ENCODE assay signal across 7 mouse cellular contexts in the genomic region with DNA sequence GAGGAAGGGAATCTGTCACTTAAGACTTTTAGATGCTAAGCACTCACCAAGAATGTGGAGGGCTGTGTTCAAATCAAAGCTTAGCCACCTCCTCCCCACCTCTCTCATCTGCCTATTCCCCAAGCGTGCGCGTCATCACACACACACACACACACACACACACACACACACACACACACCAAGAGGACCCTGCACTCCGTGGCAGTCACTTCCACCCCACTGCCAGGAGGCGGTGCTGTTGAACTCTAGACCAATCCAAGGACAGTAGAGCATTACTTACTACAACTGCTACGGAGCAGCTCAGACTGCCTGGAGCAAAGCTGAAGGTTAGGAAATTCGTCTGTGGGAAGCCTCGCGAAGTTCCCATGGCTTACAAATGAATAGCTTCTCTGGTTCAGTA. TPM values are rescaled to one million over a fixed set of nuclear protein-coding genes. Genes with fewer than 3 reads are reported as not detected.
A peak's percentile ranks its signal among the peaks of the same experiment; 100 is the strongest.
DNase-seq lines count a peak whose midpoint lies in the region; ATAC-seq lines count a peak whose summit lies in the region.

No protein-coding gene starts in this region.

- peaks cover 39% of the 10 kb centered on the region for H3K27me3 ChIP-seq in embryonic facial prominence, embryonic 15.5 days
- peaks cover 16% of the 10 kb centered on the region for H3K27me3 ChIP-seq in heart, embryonic 11.5 days (ENCODE audit: control insufficient read depth, insufficient read depth, low read length)
- H3K27me3 ChIP-seq in kidney, embryonic 15.5 days = peaks cover 45% of the 10 kb centered on the region
- H3K27me3 ChIP-seq in liver, embryonic 12.5 days (replicated peaks) = peaks cover 42% of the 10 kb centered on the region

- peak; percentile 83 for DNase-seq in adrenal gland, postnatal 25 days
- peak; percentile 84 to 85 for DNase-seq in spleen, postnatal 36 days (ENCODE audit: low spot score in 2 of 2)

- H3K27ac ChIP-seq in embryonic facial prominence, embryonic 15.5 days (replicated peaks) = no peak overlapping the region
- no peak overlapping the region for H3K27ac ChIP-seq in heart, embryonic 11.5 days (ENCODE audit: low read depth, low read length)
- H3K27ac ChIP-seq in kidney, embryonic 15.5 days = no peak overlapping the region
- no peak overlapping the region for H3K27ac ChIP-seq in liver, embryonic 12.5 days

- H3K4me2 ChIP-seq in embryonic facial prominence, embryonic 15.5 days (replicated peaks) = no peak overlapping the region
- peak overlapping the region; percentile 85 for H3K4me2 ChIP-seq in heart, embryonic 11.5 days
- H3K4me2 ChIP-seq in kidney, embryonic 15.5 days = 0 out of 2 replicates have a peak overlapping the region, but pooled peaks have one; percentile 84
- peak overlapping the region; percentile 68; the same call in 1 of the 2 replicates for H3K4me2 ChIP-seq in liver, embryonic 12.5 days

- no peak overlapping the region for H3K9ac ChIP-seq in embryonic facial prominence, embryonic 15.5 days
- H3K9ac ChIP-seq in heart, embryonic 11.5 days (ENCODE audit: low read depth, low read length) = no peak overlapping the region
- H3K9ac ChIP-seq in kidney, embryonic 15.5 days = no peak overlapping the region
- no peak overlapping the region for H3K9ac ChIP-seq in liver, embryonic 12.5 days

- 13% methylated on average over 9 of the region's 9 CpGs for WGBS in embryonic facial prominence, embryonic 15.5 days
- WGBS in heart, embryonic 11.5 days (ENCODE audit: insufficient replicate concordance) = 17% methylated on average over 9 of the region's 9 CpGs
- 25% methylated on average over 9 of the region's 9 CpGs for WGBS in kidney, embryonic 15.5 days
- WGBS in liver, embryonic 12.5 days (ENCODE audit: insufficient replicate concordance) = 21% methylated on average over 9 of the region's 9 CpGs

- H3K4me1 ChIP-seq in embryonic facial prominence, embryonic 15.5 days = peaks cover 31% of the 10 kb centered on the region
- peaks cover 8% of the 10 kb centered on the region for H3K4me1 ChIP-seq in heart, embryonic 11.5 days (ENCODE audit: control insufficient read depth, insufficient read depth, low read length)
- peaks cover 33% of the 10 kb centered on the region for H3K4me1 ChIP-seq in kidney, embryonic 15.5 days
- peaks cover 25% of the 10 kb centered on the region for H3K4me1 ChIP-seq in liver, embryonic 12.5 days

- no peak overlapping the region for H3K4me3 ChIP-seq in embryonic facial prominence, embryonic 15.5 days (replicated peaks)
- no peak overlapping the region for H3K4me3 ChIP-seq in heart, embryonic 11.5 days (ENCODE audit: low read depth, low read length)
- no peak overlapping the region for H3K4me3 ChIP-seq in kidney, embryonic 15.5 days (replicated peaks)
- H3K4me3 ChIP-seq in liver, embryonic 12.5 days = no peak overlapping the region

- H3K36me3 ChIP-seq in embryonic facial prominence, embryonic 15.5 days = no peaks in the 10 kb centered on the region
- H3K36me3 ChIP-seq in heart, embryonic 11.5 days (ENCODE audit: control insufficient read depth, insufficient read depth, low read length) = no peaks in the 10 kb centered on the region
- no peaks in the 10 kb centered on the region for H3K36me3 ChIP-seq in kidney, embryonic 15.5 days
- no peaks in the 10 kb centered on the region for H3K36me3 ChIP-seq in liver, embryonic 12.5 days

- ATAC-seq in embryonic facial prominence, embryonic 15.5 days (ENCODE audit: insufficient number of reproducible peaks, low FRiP score, low TSS enrichment, low read depth) = peak; percentile 84
- peak; percentile 69; the same call in 1 of the 2 replicates for ATAC-seq in heart, embryonic 11.5 days (replicated peaks; ENCODE audit: insufficient number of reproducible peaks, low FRiP score, low TSS enrichment)
- ATAC-seq in kidney, embryonic 15.5 days (replicated peaks; ENCODE audit: low FRiP score) = peak; percentile 74
- peak; percentile 74 for ATAC-seq in liver, embryonic 12.5 days
- peak; percentile 67 for ATAC-seq in monocyte, adult 5-6 weeks (replicated peaks; ENCODE audit: insufficient number of reproducible peaks, low FRiP score, low TSS enrichment, poor library complexity, severe bottlenecking)

- no peaks in the 10 kb centered on the region for H3K9me3 ChIP-seq in embryonic facial prominence, embryonic 15.5 days (replicated peaks)
- no peaks in the 10 kb centered on the region for H3K9me3 ChIP-seq in heart, embryonic 11.5 days (replicated peaks; ENCODE audit: control insufficient read depth, low read length)
- no peaks in the 10 kb centered on the region for H3K9me3 ChIP-seq in kidney, embryonic 15.5 days (replicated peaks)
- H3K9me3 ChIP-seq in liver, embryonic 12.5 days (replicated peaks) = no peaks in the 10 kb centered on the region

RNA-seq across cellular contexts. Expression of a gene that starts 1.2 kb away (rescaled TPM):
- 16.3 and 17.7 TPM in 2 replicates for total RNA-seq in adrenal gland, postnatal 25 days (2021)
- 21.7 and 23.0 TPM in 2 replicates for polyA plus RNA-seq in embryonic facial prominence, embryonic 15.5 days (2015; fragmentation: Nextera tagmentation; extraction: Ambion mirVana)
- polyA plus RNA-seq in heart, embryonic 11.5 days (2014; fragmentation: Nextera tagmentation; extraction: Ambion mirVana) = 18.5 and 19.2 TPM in 2 replicates
- 9.1 and 10.4 TPM in 2 replicates for polyA plus RNA-seq in kidney, embryonic 15.5 days (2015; fragmentation: Nextera tagmentation; extraction: Ambion mirVana)
- polyA plus RNA-seq in liver, embryonic 12.5 days (2016; fragmentation: Nextera tagmentation; extraction: Ambion mirVana) = 3.2 and 3.7 TPM in 2 replicates
- total RNA-seq in monocyte, adult 5-6 weeks (2017) = 64.1 to 101 TPM (median 81.2 TPM) in 3 replicates

RNA-seq across cellular contexts. Expression of a gene that starts 14.0 kb away (rescaled TPM):
- total RNA-seq in adrenal gland, postnatal 25 days (2021) = not detected in 2 replicates
- 2.9 and 3.1 TPM in 2 replicates for polyA plus RNA-seq in embryonic facial prominence, embryonic 15.5 days (2015; fragmentation: Nextera tagmentation; extraction: Ambion mirVana)
- 1.2 and 1.7 TPM in 2 replicates for polyA plus RNA-seq in heart, embryonic 11.5 days (2014; fragmentation: Nextera tagmentation; extraction: Ambion mirVana)
- polyA plus RNA-seq in kidney, embryonic 15.5 days (2015; fragmentation: Nextera tagmentation; extraction: Ambion mirVana) = 0.25 and 0.30 TPM in 2 replicates
- 0.25 and 0.30 TPM in 2 replicates for polyA plus RNA-seq in liver, embryonic 12.5 days (2016; fragmentation: Nextera tagmentation; extraction: Ambion mirVana)
- 5.5 to 10.3 TPM (median 8.7 TPM) in 3 replicates for total RNA-seq in monocyte, adult 5-6 weeks (2017)

RNA-seq across cellular contexts. Expression of a gene that starts 34.2 kb away (rescaled TPM):
- 26.4 and 29.0 TPM in 2 replicates for total RNA-seq in adrenal gland, postnatal 25 days (2021)
- polyA plus RNA-seq in embryonic facial prominence, embryonic 15.5 days (2015; fragmentation: Nextera tagmentation; extraction: Ambion mirVana) = 11.4 and 11.8 TPM in 2 replicates
- polyA plus RNA-seq in heart, embryonic 11.5 days (2014; fragmentation: Nextera tagmentation; extraction: Ambion mirVana) = 22.9 and 23.1 TPM in 2 replicates
- polyA plus RNA-seq in kidney, embryonic 15.5 days (2015; fragmentation: Nextera tagmentation; extraction: Ambion mirVana) = 16.3 and 17.1 TPM in 2 replicates
- polyA plus RNA-seq in liver, embryonic 12.5 days (2016; fragmentation: Nextera tagmentation; extraction: Ambion mirVana) = 3.2 and 3.3 TPM in 2 replicates
- total RNA-seq in monocyte, adult 5-6 weeks (2017) = 4.8 to 5.9 TPM (median 4.9 TPM) in 3 replicates
